Mouse (Mus musculus) heart, postnatal 0 days (tissue): ENCODE measurements around the gene Tmpo. TPM values are rescaled to one million over a fixed set of nuclear protein-coding genes. Genes with fewer than 3 reads are reported as not detected.

ENCODE experiments used
- ATAC-seq: fragments of 200-750 bp; cut with Nextera tagmentation; 2 replicates; pipeline ENCODE4 v1.8.0; 2017; ENCODE audit warnings: low read depth, moderate number of reproducible peaks, moderate library complexity; ENCODE audit not compliant: insufficient read depth
- DNase-seq: peaks from one replicate; pipeline ENCODE4 v3.0.0-alpha.2; 2016; ENCODE audit warnings: low spot score
- H3K27ac ChIP-seq: fragments of 300-500 bp; sonication (generic); 2 replicates; pipeline ENCODE4 v1.5.1; 2014; ENCODE audit warnings: low read depth, mild to moderate bottlenecking
- H3K27me3 ChIP-seq: fragments of 300-500 bp; sonication (generic); 2 replicates; pipeline ENCODE4 v1.6.1; 2014; ENCODE audit warnings: low read length, mixed read lengths; ENCODE audit not compliant: control insufficient read depth, insufficient read depth
- H3K36me3 ChIP-seq: fragments of 300-500 bp; sonication (generic); replicated peaks from 2 replicates; pipeline ENCODE4 v1.6.1; 2014; ENCODE audit warnings: low read length, mixed read lengths; ENCODE audit not compliant: control insufficient read depth, insufficient read depth
- H3K4me1 ChIP-seq: fragments of 300-500 bp; sonication (generic); 2 replicates; pipeline ENCODE4 v1.6.1; 2014; ENCODE audit warnings: antibody characterized with exemption; ENCODE audit not compliant: control insufficient read depth, insufficient read depth
- H3K4me2 ChIP-seq: fragments of 300-500 bp; sonication (generic); 2 replicates; pipeline ENCODE4 v1.6.1; 2014; ENCODE audit warnings: low read depth, mild to moderate bottlenecking, low read length, moderate library complexity
- H3K4me3 ChIP-seq: fragments of 300-500 bp; sonication (generic); 2 replicates; pipeline ENCODE4 v1.5.1; 2014; ENCODE audit warnings: low read depth, low read length
- H3K9ac ChIP-seq: fragments of 300-500 bp; sonication (generic); replicated peaks from 2 replicates; pipeline ENCODE4 v1.6.1; 2014; ENCODE audit warnings: low read depth, low read length, mixed read lengths
- H3K9me3 ChIP-seq: fragments of 300-500 bp; sonication (generic); replicated peaks from 2 replicates; pipeline ENCODE4 v1.6.1; 2016; ENCODE audit warnings: low read length; ENCODE audit not compliant: control insufficient read depth
- CTCF ChIP-seq: IDR thresholded peaks from 2 replicates; pipeline ENCODE4 v1.5.1; 2016; ENCODE audit warnings: antibody characterized with exemption, control low read depth, low read depth
- EP300 ChIP-seq: IDR thresholded peaks from 2 replicates; pipeline ENCODE4 v1.6.1; 2016; ENCODE audit warnings: antibody characterized with exemption, low read depth
- WGBS: fragments of 180-500 bp; shearing (Covaris S2); extraction: QIAGEN DNeasy Blood & Tissue Kit; methylation state at CpG from one replicate; pipeline ENCODE4 v1.1.7; 2014; 5-methylcytosine and 5-hydroxymethylcytosine counted together
- polyA plus RNA-seq: library from polyadenylated mRNA; unstranded; fragments of >200 nt; fragmentation: Nextera tagmentation; extraction: Ambion mirVana; gene quantifications from 2 replicates; pipeline ENCODE4 v1.2.1, GENCODE M21; 2015
- total RNA-seq: library from RNA; depleted of rRNA; stranded (reverse); fragments of >200 nt; gene quantifications from 2 replicates; pipeline ENCODE4 v1.2.3, GENCODE M21; 2014; ENCODE audit warnings: low replicate concordance

The Tmpo gene
- total and polyA plus RNA-seq, 2 experiments from 2014 or later, result 61.6 to 114 TPM

- H3K27ac ChIP-seq, result peak overlapping the region; percentile 64
- TF ChIP-seq EP300, result peak; percentile 81
- no peak for TF ChIP-seq CTCF
- no peaks in the 10 kb centered on the region for H3K36me3 ChIP-seq
- no peak overlapping the region for H3K9ac ChIP-seq
- H3K4me2 ChIP-seq, result no peak overlapping the region
- WGBS, result 41% methylated on average over 9 of the region's 9 CpGs
- no peaks in the 10 kb centered on the region for H3K27me3 ChIP-seq
- H3K9me3 ChIP-seq, result no peaks in the 10 kb centered on the region
- ATAC-seq (peak; percentile 56), DNase-seq (peak; percentile 40)
- no peak overlapping the region for H3K4me3 ChIP-seq
- H3K4me1 ChIP-seq, result 0 out of 2 replicates have a peak, but pooled peaks cover 3% of the 10 kb centered on the region
Measured at GRCm38 (mm10) chr10:91222398-91223236, 41.5 kb upstream of the Tmpo start.

GRCm38 (mm10) chr10:91208899-91209667, 28.0 kb upstream of the Tmpo start:
- DNase-seq, result no peak
- no peak for ATAC-seq
- Histone ChIP-seq H3K27ac (peak overlapping the region; percentile 41; the same call in 1 of the 2 replicates), H3K9ac (no peak overlapping the region), H3K9me3 (no peaks in the 10 kb centered on the region), H3K4me2 (no peak overlapping the region), H3K4me1 (no peaks in the 10 kb centered on the region), H3K27me3 (no peaks in the 10 kb centered on the region), H3K36me3 (no peaks in the 10 kb centered on the region), H3K4me3 (no peak overlapping the region)
- TF ChIP-seq EP300 (no peak), CTCF (no peak)
- 73% methylated on average over 11 of the region's 11 CpGs for WGBS

GRCm38 (mm10) chr10:91208461-91208860, 27.3 kb upstream of the Tmpo start:
- no peak for TF ChIP-seq EP300
- H3K4me2 ChIP-seq, result no peak overlapping the region
- no peaks in the 10 kb centered on the region for H3K4me1 ChIP-seq
- ATAC-seq (no peak), DNase-seq (no peak)
- H3K27ac ChIP-seq, result peak overlapping the region; percentile 41; the same call in 1 of the 2 replicates
- H3K36me3 ChIP-seq, result no peaks in the 10 kb centered on the region
- H3K27me3 ChIP-seq, result no peaks in the 10 kb centered on the region
- no peaks in the 10 kb centered on the region for H3K9me3 ChIP-seq
- 44% methylated on average over 9 of the region's 9 CpGs for WGBS
- no peak overlapping the region for H3K4me3 ChIP-seq
- H3K9ac ChIP-seq, result no peak overlapping the region

DNA sequence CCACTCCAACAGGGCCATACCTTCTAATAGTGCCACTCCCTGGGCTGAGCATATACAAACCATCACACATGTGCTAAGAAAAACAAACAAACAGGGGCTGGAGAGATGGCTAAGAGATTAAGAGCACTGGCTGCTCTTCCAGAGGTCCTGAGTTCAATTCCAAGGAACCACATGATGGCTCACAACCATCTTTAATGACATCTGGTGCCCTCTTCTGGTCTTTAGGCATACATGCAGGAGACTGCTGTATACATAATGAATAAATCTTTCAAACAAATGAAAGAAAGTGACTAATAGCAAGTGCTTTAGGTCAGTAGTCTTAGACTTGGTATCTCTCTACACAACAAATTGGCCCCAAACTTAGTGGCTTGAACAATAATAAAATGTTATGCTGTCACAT, 26.2 kb upstream of the Tmpo start:
- no peaks in the 10 kb centered on the region for H3K4me1 ChIP-seq
- DNase-seq, result no peak
- no peak overlapping the region for H3K27ac ChIP-seq
- no peak overlapping the region for H3K9ac ChIP-seq
- H3K27me3 ChIP-seq, result no peaks in the 10 kb centered on the region
- H3K4me2 ChIP-seq, result no peak overlapping the region
- no peak overlapping the region for H3K4me3 ChIP-seq
- ATAC-seq, result no peak
- no peak for TF ChIP-seq EP300
- TF ChIP-seq CTCF, result peak; percentile 18; the same call in 1 of the 2 replicates
- H3K36me3 ChIP-seq, result no peaks in the 10 kb centered on the region
- H3K9me3 ChIP-seq, result no peaks in the 10 kb centered on the region

GRCm38 (mm10) chr10:91205632-91206031, 24.5 kb upstream of the Tmpo start:
- Histone ChIP-seq H3K9me3 (no peaks in the 10 kb centered on the region), H3K4me1 (no peaks in the 10 kb centered on the region), H3K4me3 (no peak overlapping the region), H3K27me3 (no peaks in the 10 kb centered on the region), H3K4me2 (no peak overlapping the region), H3K27ac (no peak overlapping the region), H3K9ac (no peak overlapping the region), H3K36me3 (no peaks in the 10 kb centered on the region)
- ATAC-seq (no peak), DNase-seq (no peak)
- TF ChIP-seq EP300 (no peak), CTCF (no peak)
- WGBS, result 65% methylated on average over 6 of the region's 6 CpGs
